Mouse (Mus musculus): ENCODE results near the gene Dhrs1.

DNA sequence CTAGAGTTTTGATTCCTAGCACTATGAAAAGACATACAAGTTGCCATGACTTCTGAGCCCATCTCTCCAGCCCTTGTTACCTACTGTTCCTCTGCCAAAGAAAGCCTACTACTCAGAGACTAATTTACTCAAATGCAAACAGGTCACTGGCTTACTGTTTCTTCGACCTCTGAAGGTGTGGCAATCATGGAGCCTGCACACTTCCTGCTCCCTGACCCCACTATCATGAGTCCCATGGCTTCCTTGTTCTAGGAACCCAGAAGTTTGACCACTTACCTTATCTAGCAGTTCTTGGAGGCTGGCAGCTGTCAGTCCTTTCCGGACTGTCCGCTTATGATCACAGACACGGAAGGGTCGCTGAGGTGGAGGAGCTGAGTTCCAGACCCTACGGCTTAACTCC, 12.1 kb upstream of the Dhrs1 start:
- TF ChIP-seq GATA1 (IDR thresholded peaks at IDR 0.05; ENCODE audit: borderline replicate concordance, low read length): no peak
- TF ChIP-seq FLI1 (IDR thresholded peaks at IDR 0.05; ENCODE audit: low read length): no peak

All from megakaryocyte, embryonic 14.5 days (primary cell).